11 mouse cellular contexts compared by ENCODE assay signal in genomic region chr12:81702903-81703302, GRCm38 (mm10).
DNase-seq lines count a peak whose midpoint lies in the region; ATAC-seq and TF ChIP-seq lines count a peak whose summit lies in the region.
"Had no signal": no experiment of that assay in that cellular context is flagged by ENCODE, and none has a peak within 500 bp of the region (broad histone marks: within the 10 kb centered on the region; RNA-seq: fewer than 3 reads in every experiment).

No protein-coding gene starts in this region.

- H3K36me3 ChIP-seq in forebrain, embryonic 14.5 days (ENCODE audit: control insufficient read depth, insufficient read depth, low read length), result no peaks in the 10 kb centered on the region
- H3K36me3 ChIP-seq in forebrain, embryonic 15.5 days, result no peaks in the 10 kb centered on the region
- no peaks in the 10 kb centered on the region for H3K36me3 ChIP-seq in lung, embryonic 14.5 days (ENCODE audit: insufficient read depth)
- H3K36me3 ChIP-seq: limb, embryonic 15.5 days had no signal

- H3K9ac ChIP-seq in forebrain, embryonic 14.5 days (ENCODE audit: low read length), result no peak overlapping the region
- H3K9ac ChIP-seq in forebrain, embryonic 15.5 days (replicated peaks), result no peak overlapping the region
- H3K9ac ChIP-seq in lung, embryonic 14.5 days, result no peak overlapping the region
- H3K9ac ChIP-seq: limb, embryonic 15.5 days had no signal

- no peak overlapping the region for H3K27ac ChIP-seq in forebrain, embryonic 14.5 days (ENCODE audit: low read depth, low read length)
- H3K27ac ChIP-seq in forebrain, embryonic 15.5 days (replicated peaks), result no peak overlapping the region
- H3K27ac ChIP-seq in lung, embryonic 14.5 days (ENCODE audit: low read depth), result no peak overlapping the region
- H3K27ac ChIP-seq: limb, embryonic 15.5 days had no signal

- no peak overlapping the region for H3K4me3 ChIP-seq in forebrain, embryonic 14.5 days (ENCODE audit: low read depth, low read length)
- H3K4me3 ChIP-seq in forebrain, embryonic 15.5 days, result no peak overlapping the region
- H3K4me3 ChIP-seq in lung, embryonic 14.5 days (ENCODE audit: low read depth, low read length), result no peak overlapping the region
- H3K4me3 ChIP-seq: limb, embryonic 15.5 days had no signal

- WGBS in forebrain, embryonic 14.5 days, result 3% methylated on average over 1 of the region's 1 CpGs
- 0% methylated on average over 1 of the region's 1 CpGs for WGBS in forebrain, embryonic 15.5 days
- WGBS in lung, embryonic 14.5 days, result 9% methylated on average over 1 of the region's 1 CpGs

- no peaks in the 10 kb centered on the region for H3K27me3 ChIP-seq in forebrain, embryonic 14.5 days (replicated peaks; ENCODE audit: control insufficient read depth, insufficient read depth, low read length)
- H3K27me3 ChIP-seq in forebrain, embryonic 15.5 days, result no peaks in the 10 kb centered on the region
- H3K27me3 ChIP-seq in lung, embryonic 14.5 days (ENCODE audit: insufficient read depth, low read length), result no peaks in the 10 kb centered on the region
- H3K27me3 ChIP-seq: limb, embryonic 15.5 days had no signal

- peak; percentile 35 for TF ChIP-seq CTCF in lung, embryonic 14.5 days (IDR thresholded peaks at IDR 0.05; ENCODE audit: low read depth)

- no peak overlapping the region for H3K4me2 ChIP-seq in forebrain, embryonic 14.5 days (ENCODE audit: low read length)
- no peak overlapping the region for H3K4me2 ChIP-seq in forebrain, embryonic 15.5 days (replicated peaks)
- H3K4me2 ChIP-seq in lung, embryonic 14.5 days, result no peak overlapping the region
- H3K4me2 ChIP-seq: limb, embryonic 15.5 days had no signal

- peak; percentile 82 for DNase-seq in forebrain, embryonic 14.5 days (ENCODE audit: low spot score)
- peak; percentile 78 for DNase-seq in lung, embryonic 14.5 days
- no peak for DNase-seq in lung, adult 18-20 months
- DNase-seq in adipocyte (ENCODE audit: low spot score), result peak; percentile 13
- peak; percentile 51 for DNase-seq in retina, postnatal 7 days (ENCODE audit: low read depth, low spot score)
- no peak for DNase-seq in spleen, postnatal 4 days (ENCODE audit: low spot score in 2 of 2)
- DNase-seq: cerebellum, adult 8-10 months had no signal

- 0 out of 2 replicates have a peak, but pooled peaks cover 4% of the 10 kb centered on the region for H3K9me3 ChIP-seq in forebrain, embryonic 14.5 days (replicated peaks; ENCODE audit: control insufficient read depth, low read length)
- peaks cover 2% of the 10 kb centered on the region; the same call in 1 of the 2 replicates for H3K9me3 ChIP-seq in forebrain, embryonic 15.5 days
- H3K9me3 ChIP-seq in lung, embryonic 14.5 days (ENCODE audit: low read depth, low read length), result no peaks in the 10 kb centered on the region
- H3K9me3 ChIP-seq: limb, embryonic 15.5 days had no signal

- no peaks in the 10 kb centered on the region for H3K4me1 ChIP-seq in forebrain, embryonic 14.5 days (ENCODE audit: control insufficient read depth, insufficient read depth, low read length)
- no peaks in the 10 kb centered on the region for H3K4me1 ChIP-seq in forebrain, embryonic 15.5 days
- H3K4me1 ChIP-seq in lung, embryonic 14.5 days (ENCODE audit: insufficient read depth), result no peaks in the 10 kb centered on the region
- H3K4me1 ChIP-seq: limb, embryonic 15.5 days had no signal

- no peak for ATAC-seq in forebrain, embryonic 14.5 days
- ATAC-seq in forebrain, embryonic 15.5 days (replicated peaks), result no peak
- ATAC-seq in lung, embryonic 14.5 days (ENCODE audit: insufficient read depth), result no peak
- no peak for ATAC-seq in megakaryocyte, adult 5-6 weeks (ENCODE audit: poor library complexity, severe bottlenecking)
- ATAC-seq: inflammation-experienced regulatory T-cells, adult 6 months had no signal

Comparison
In these comparisons a context has a peak if more than half of its experiments do, and no peak if none do; other contexts are left out.
1. DNase-seq: peak in forebrain, embryonic 14.5 days (single experiment), lung, embryonic 14.5 days (single experiment), adipocyte (single experiment) and retina, postnatal 7 days (single experiment); none in lung, adult 18-20 months (0 of 2) and spleen, postnatal 4 days (0 of 2).